Mouse (Mus musculus) stomach, embryonic 15.5 days (tissue): ENCODE results near the gene Rhod. TPM values are rescaled to one million over a fixed set of nuclear protein-coding genes. Genes with fewer than 3 reads are reported as not detected.
A peak's percentile ranks its signal among the peaks of the same experiment; 100 is the strongest.

Experiments
- ATAC-seq: fragments of 200-750 bp; cut with Nextera tagmentation; 2 replicates; pipeline ENCODE4 v1.8.0; 2017; ENCODE audit warnings: low read depth, moderate number of reproducible peaks, moderate TSS enrichment; ENCODE audit not compliant: insufficient read depth, low FRiP score
- H3K27ac ChIP-seq: fragments of 300-500 bp; sonication (generic); 2 replicates; pipeline ENCODE4 v1.5.1; 2015; ENCODE audit warnings: mild to moderate bottlenecking, inconsistent platforms
- H3K27me3 ChIP-seq: fragments of 300-500 bp; sonication (generic); replicated peaks from 2 replicates; pipeline ENCODE4 v1.6.1; 2015; ENCODE audit warnings: inconsistent platforms
- H3K36me3 ChIP-seq: fragments of 300-500 bp; sonication (generic); 2 replicates; pipeline ENCODE4 v1.6.1; 2015; ENCODE audit warnings: inconsistent platforms
- H3K4me1 ChIP-seq: fragments of 300-500 bp; sonication (generic); 2 replicates; pipeline ENCODE4 v1.6.1; 2015; ENCODE audit warnings: inconsistent platforms
- H3K4me2 ChIP-seq: fragments of 300-500 bp; sonication (generic); 2 replicates; pipeline ENCODE4 v1.6.1; 2015; ENCODE audit warnings: mild to moderate bottlenecking, inconsistent platforms
- H3K4me3 ChIP-seq: fragments of 300-500 bp; sonication (generic); replicated peaks from 2 replicates; pipeline ENCODE4 v1.5.1; 2015; ENCODE audit warnings: inconsistent platforms
- H3K9ac ChIP-seq: fragments of 300-500 bp; sonication (generic); 2 replicates; pipeline ENCODE4 v1.6.1; 2015; ENCODE audit warnings: inconsistent platforms
- H3K9me3 ChIP-seq: fragments of 300-500 bp; sonication (generic); 2 replicates; pipeline ENCODE4 v1.6.1; 2016; ENCODE audit warnings: inconsistent platforms
- WGBS: fragments of 180-500 bp; shearing (Covaris S2); methylation state at CpG from one replicate; pipeline ENCODE4 v1.1.7; 2015; 5-methylcytosine and 5-hydroxymethylcytosine counted together
- polyA plus RNA-seq: library from polyadenylated mRNA; unstranded; fragments of >200 nt; fragmentation: Nextera tagmentation; extraction: Ambion mirVana; gene quantifications from 2 replicates; pipeline ENCODE4 v1.2.1, GENCODE M21; 2015

Rhod gene
- polyA plus RNA-seq, result 24.1 and 32.0 TPM in 2 replicates

DNA sequence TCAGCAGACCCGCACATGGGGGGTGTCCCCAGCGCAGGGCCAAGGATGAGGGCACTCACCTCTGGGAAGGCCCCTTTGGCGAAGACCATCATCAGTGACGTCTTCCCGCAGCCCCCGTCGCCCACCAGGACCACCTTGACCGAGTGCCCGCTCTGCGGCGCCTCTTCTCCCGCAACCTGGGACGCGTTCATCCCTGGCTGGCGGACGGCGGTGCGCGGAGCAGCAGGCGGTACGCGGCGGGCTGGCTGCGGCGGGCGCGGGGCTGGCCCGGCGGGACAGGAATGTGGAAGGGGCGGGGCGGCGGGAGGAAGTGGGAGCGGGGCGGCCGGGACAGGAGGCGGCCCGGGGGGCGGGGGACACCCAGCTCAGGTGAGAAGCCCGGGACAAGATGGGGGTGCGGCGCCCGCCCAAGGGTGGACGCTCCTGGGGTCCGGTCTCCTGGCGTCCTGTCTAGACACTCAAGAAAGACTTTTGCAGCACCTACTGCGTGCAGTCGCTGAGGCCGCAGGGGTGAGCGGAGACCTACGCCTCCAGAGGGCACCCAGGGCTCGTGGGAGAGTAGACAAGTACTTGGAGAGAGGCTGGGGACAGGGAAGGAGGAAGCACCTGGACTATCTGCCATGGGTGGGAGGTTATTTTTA, at the start of gene Rhod:
Gene Rhod, minus strand, starts transcription at position 272 of the 641 bp plus-strand sequence.
- no peaks in the 10 kb centered on the region for H3K27me3 ChIP-seq
- H3K4me3 ChIP-seq, result peak within 1 kb of the TSS; percentile 76
- peak within 1 kb of the TSS; percentile 61 for H3K9ac ChIP-seq
- peaks cover 33% of the 10 kb centered on the region for H3K4me1 ChIP-seq
- H3K36me3 ChIP-seq, result no peaks in the 10 kb centered on the region
- under 1% methylated on average over 49 of the region's 51 CpGs for WGBS
- ATAC-seq, result peak; percentile 44; the same call in 1 of the 2 replicates
- H3K27ac ChIP-seq, result no peak within 1 kb of the TSS
- no peaks in the 10 kb centered on the region for H3K9me3 ChIP-seq
- peak within 1 kb of the TSS; percentile 91 for H3K4me2 ChIP-seq

DNA sequence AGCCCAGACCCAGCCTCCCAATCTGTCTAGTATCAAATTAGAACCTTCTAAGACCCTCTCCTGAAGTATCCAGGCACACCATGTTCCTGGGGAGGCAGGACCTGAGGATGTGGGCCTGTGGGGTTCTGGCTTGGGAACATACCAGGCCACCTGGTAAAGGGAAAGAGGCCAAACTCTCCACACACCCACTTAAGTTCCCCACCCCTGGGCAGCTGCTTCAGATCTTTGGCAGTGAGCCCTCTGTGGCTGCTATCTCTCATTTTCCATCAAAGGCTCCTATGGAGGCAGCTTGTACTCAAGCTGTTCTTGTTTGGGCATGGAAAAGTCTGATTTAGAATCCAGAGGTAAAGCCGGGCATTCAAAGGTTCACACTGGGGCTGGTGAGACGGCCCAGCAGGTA, 48.6 kb upstream of the Rhod start:
- Histone ChIP-seq H3K4me3 (no peak overlapping the region), H3K27ac (no peak overlapping the region), H3K27me3 (no peaks in the 10 kb centered on the region), H3K9me3 (no peaks in the 10 kb centered on the region), H3K9ac (no peak overlapping the region), H3K4me2 (no peak overlapping the region), H3K4me1 (0 out of 2 replicates have a peak, but pooled peaks cover 6% of the 10 kb centered on the region), H3K36me3 (no peaks in the 10 kb centered on the region)
- 85% methylated on average over 2 of the region's 2 CpGs for WGBS
- no peak for ATAC-seq

DNA sequence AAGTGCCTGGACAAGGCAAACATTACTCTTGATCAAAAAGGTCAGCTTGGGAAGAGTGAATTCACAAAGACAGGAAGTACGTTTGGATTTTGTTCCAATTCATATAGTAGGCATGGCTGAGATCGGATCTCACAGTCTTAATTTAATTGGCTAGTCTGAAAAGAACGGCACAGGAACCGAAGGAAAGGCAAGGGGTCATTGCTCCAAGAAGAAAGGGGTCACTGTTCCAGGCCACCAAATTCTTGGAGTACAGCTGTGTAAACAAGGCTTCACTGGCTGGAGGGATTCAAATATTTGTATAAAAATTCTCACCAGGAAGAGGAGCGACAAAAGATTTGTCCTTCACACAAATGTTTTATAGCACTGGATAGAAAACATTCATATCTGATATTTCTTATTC, 45.8 kb upstream of the Rhod start:
- Histone ChIP-seq H3K9me3 (no peaks in the 10 kb centered on the region), H3K4me1 (0 out of 2 replicates have a peak, but pooled peaks cover 6% of the 10 kb centered on the region), H3K4me3 (no peak overlapping the region), H3K4me2 (no peak overlapping the region), H3K27ac (no peak overlapping the region), H3K27me3 (no peaks in the 10 kb centered on the region), H3K36me3 (no peaks in the 10 kb centered on the region), H3K9ac (no peak overlapping the region)
- no peak for ATAC-seq
- WGBS, result 22% methylated on average over 5 of the region's 5 CpGs

DNA sequence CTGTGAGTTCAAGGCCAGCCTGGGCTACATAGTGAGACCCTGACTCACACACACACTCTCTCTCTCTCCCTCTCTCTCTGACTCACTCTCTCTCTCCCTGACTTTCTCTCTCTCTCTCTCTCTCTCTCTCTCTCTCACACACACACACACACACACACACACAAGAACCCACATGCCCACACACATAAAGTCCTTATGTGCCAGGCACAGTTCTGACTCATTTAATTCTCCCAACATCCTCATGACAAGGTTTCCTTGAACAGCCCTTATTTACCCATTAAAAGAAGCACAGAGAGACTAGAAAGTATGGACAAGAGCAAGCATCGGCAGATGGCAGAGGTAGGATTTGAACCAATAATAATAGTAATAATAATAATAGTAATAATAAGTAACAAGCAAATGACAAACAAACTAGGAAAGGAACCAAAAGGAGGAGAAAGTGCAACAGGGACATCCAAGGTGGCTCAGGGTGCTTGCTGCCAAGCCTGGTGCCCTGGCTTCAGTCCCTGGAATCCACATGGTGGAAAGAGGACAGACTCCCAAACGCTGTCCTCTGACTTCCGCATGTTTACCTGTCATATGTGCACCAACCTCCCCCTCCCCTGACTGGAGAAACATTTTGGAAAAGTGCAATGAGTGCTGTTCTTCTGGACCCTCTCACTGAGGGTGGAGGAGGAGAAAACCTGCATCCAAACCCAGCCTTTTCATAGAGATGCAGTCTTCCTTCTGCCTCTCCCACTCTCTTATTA, 43.1 kb upstream of the Rhod start:
- WGBS, result 78% methylated on average over 3 of the region's 3 CpGs
- H3K4me1 ChIP-seq, result peaks cover 1% of the 10 kb centered on the region; the same call in 1 of the 2 replicates
- no peak overlapping the region for H3K27ac ChIP-seq
- H3K27me3 ChIP-seq, result no peaks in the 10 kb centered on the region
- H3K9me3 ChIP-seq, result no peaks in the 10 kb centered on the region
- H3K9ac ChIP-seq, result no peak overlapping the region
- no peak for ATAC-seq
- H3K4me3 ChIP-seq, result no peak overlapping the region
- no peak overlapping the region for H3K4me2 ChIP-seq
- H3K36me3 ChIP-seq, result no peaks in the 10 kb centered on the region

DNA sequence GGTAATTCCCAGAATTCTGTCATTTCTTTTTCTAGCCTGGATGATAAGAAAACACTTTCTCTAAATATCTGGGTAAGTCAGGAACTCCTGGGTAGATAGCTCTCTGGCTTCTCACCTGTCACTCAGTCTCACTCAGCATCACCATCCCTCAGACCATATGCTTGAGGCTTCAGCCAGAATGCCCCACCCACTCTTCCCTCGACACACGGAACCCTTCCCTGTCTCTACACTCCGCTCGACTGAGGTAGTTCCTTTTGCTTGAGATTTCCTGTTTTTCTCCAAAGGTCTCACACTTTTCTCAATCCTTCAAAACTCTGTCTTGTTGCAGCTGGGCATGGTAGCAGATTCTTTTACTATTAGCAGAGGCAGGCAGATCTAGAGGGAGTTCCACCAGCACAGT, 42.1 kb upstream of the Rhod start:
- no peak for ATAC-seq
- Histone ChIP-seq H3K9ac (no peak overlapping the region), H3K4me1 (peaks cover 11% of the 10 kb centered on the region; the same call in 1 of the 2 replicates), H3K4me2 (no peak overlapping the region), H3K27ac (no peak overlapping the region), H3K9me3 (no peaks in the 10 kb centered on the region), H3K27me3 (peaks cover 6% of the 10 kb centered on the region; the same call in 1 of the 2 replicates), H3K36me3 (no peaks in the 10 kb centered on the region), H3K4me3 (no peak overlapping the region)
- WGBS, result 42% methylated on average over 4 of the region's 4 CpGs

DNA sequence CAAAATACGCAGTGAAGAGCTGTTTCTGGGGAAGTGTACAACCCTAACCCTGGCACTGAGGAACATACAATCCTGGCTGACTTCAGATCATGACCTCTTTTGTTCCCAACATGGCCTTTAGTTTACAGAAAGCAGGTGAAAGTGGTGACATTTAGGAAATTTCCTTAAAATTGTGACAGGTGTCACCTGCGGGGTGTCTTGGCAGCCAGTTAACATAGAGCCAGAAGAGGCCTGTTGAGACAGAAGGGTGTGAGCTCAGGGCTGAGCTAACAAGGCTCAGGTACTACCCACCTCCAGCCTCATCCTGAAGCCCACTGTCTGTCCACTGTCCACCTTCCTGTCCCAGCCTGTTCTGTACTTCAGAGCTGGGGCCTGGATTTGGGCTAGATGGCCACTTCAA, 40.8 kb upstream of the Rhod start:
- Histone ChIP-seq H3K27me3 (peaks cover 17% of the 10 kb centered on the region), H3K4me3 (no peak overlapping the region), H3K9me3 (no peaks in the 10 kb centered on the region), H3K36me3 (no peaks in the 10 kb centered on the region), H3K9ac (no peak overlapping the region), H3K4me1 (peaks cover 11% of the 10 kb centered on the region; the same call in 1 of the 2 replicates), H3K4me2 (no peak overlapping the region), H3K27ac (no peak overlapping the region)
- WGBS, result 93% methylated on average over 2 of the region's 2 CpGs
- no peak for ATAC-seq

DNA sequence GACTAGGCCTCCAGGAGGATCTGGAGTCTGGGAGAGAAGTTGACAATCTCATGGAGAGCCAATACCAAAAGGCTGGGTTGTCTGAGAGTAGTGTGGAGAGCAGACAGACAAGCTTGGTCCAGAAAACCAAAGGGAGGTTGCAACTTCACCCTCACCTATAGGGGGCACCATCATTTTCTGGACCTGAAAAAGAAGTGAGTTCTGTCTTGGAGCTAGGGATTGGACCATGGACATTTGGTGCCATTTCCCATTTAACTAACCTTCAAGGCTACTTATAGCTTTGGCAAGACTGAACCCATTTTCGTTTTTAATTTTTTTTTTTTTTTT, 38.9 kb upstream of the Rhod start:
- WGBS, result 8% methylated on average over 1 of the region's 1 CpGs
- no peak overlapping the region for H3K9ac ChIP-seq

DNA sequence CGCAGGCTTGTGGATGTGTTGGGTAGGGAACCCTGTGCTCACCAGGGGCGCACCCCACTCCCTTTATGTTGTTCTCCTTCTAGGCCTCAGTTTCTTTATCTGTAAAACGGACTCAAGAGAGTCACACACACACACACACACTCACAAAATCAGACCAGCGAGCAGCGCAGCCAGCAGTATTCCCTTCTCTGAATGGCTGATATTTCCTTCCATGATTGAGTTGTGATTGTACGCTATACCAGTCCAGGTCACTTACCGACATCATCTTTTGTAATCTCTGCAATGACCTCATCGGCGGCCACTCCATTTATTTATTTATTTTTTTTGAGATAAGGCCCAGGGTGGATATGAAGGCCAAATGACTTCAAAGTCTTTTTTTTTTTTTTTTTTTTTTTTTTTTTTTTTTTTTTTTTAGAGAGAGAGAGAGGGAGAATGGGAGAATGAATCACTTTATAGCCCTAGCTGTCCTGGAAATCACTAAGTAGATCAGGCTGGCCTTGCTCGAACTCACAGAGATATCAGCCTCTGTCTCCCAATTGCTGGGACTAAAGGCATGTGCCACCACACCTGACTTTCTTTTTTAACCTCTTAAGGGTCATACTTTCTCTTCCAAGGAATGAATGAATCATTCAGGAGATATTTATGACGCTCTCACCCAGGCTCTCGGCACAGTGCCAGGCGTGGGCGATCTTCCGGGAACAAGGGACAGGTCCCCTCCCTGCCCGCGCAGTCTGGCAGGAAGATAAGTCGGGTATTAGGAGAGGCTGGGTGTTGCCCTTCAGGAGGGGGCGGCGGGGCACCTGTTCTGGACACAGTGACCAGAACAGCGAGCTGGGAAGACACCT, 38.3 kb upstream of the Rhod start, which contains the start of gene Syt12:
Gene Syt12, minus strand, starts transcription at position 103 of the 845 bp plus-strand sequence.
- no peaks in the 10 kb centered on the region for H3K9me3 ChIP-seq
- H3K4me3 ChIP-seq, result peak within 1 kb of the TSS; percentile 52
- 20% methylated on average over 21 of the region's 21 CpGs for WGBS
- peak within 1 kb of the TSS; percentile 45 for H3K9ac ChIP-seq
- 0 out of 2 replicates have a peak, but pooled peaks have one; percentile 28 for ATAC-seq
- peaks cover 23% of the 10 kb centered on the region for H3K27me3 ChIP-seq
- no peaks in the 10 kb centered on the region for H3K36me3 ChIP-seq
- no peak within 1 kb of the TSS for H3K27ac ChIP-seq
- peaks cover 11% of the 10 kb centered on the region; the same call in 1 of the 2 replicates for H3K4me1 ChIP-seq
- peak within 1 kb of the TSS; percentile 99 for H3K4me2 ChIP-seq

More for the DNA sequence above, 38.9 kb upstream of the Rhod start:
- H3K4me2 ChIP-seq, result no peak overlapping the region; the same call in 1 of the 2 replicates
- H3K36me3 ChIP-seq, result no peaks in the 10 kb centered on the region
- H3K4me1 ChIP-seq, result peaks cover 11% of the 10 kb centered on the region; the same call in 1 of the 2 replicates
- H3K27me3 ChIP-seq, result peaks cover 23% of the 10 kb centered on the region
- no peaks in the 10 kb centered on the region for H3K9me3 ChIP-seq
- no peak overlapping the region for H3K27ac ChIP-seq
- ATAC-seq, result no peak
- H3K4me3 ChIP-seq, result no peak overlapping the region

DNA sequence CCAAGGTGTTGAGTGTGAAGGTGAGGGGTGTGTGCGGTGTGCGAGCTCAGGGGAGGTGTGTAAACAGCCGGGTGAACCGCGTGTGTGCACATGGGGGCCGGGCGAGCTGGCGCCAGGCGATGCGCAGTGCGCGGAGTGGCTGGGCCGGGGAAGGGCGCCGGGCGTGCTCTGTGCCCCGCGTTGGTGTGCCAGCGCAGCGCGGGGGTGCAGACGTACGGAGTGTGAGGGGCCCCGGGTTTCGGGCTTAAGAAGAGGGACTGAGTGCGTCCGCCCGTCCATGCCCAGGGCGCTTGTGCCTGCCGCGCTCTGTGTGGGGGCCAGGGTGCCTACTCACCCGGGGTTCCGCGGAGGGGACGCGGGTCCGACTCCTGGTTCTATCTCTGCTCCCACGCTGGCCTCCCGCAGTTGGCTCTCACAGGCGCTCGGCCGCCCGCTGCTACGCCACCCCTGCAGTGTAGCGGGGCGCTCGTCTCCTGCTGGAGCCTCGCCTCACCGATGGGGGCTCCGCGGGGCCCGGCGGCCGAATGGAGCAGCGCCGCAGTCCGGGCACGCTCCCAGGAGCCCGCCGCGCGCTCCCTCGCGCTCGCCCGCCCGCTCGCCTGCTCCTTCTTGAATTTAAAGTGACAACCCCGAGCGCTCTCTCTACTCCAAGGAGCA, 37.5 kb upstream of the Rhod start:
- Histone ChIP-seq H3K9me3 (no peaks in the 10 kb centered on the region), H3K36me3 (no peaks in the 10 kb centered on the region), H3K4me1 (peaks cover 11% of the 10 kb centered on the region; the same call in 1 of the 2 replicates), H3K4me2 (peak overlapping the region; percentile 99), H3K27me3 (peaks cover 23% of the 10 kb centered on the region), H3K27ac (no peak overlapping the region), H3K9ac (peak overlapping the region; percentile 45), H3K4me3 (peak overlapping the region; percentile 52)
- peak; percentile 48 for ATAC-seq
- under 1% methylated on average over 68 of the region's 70 CpGs for WGBS

DNA sequence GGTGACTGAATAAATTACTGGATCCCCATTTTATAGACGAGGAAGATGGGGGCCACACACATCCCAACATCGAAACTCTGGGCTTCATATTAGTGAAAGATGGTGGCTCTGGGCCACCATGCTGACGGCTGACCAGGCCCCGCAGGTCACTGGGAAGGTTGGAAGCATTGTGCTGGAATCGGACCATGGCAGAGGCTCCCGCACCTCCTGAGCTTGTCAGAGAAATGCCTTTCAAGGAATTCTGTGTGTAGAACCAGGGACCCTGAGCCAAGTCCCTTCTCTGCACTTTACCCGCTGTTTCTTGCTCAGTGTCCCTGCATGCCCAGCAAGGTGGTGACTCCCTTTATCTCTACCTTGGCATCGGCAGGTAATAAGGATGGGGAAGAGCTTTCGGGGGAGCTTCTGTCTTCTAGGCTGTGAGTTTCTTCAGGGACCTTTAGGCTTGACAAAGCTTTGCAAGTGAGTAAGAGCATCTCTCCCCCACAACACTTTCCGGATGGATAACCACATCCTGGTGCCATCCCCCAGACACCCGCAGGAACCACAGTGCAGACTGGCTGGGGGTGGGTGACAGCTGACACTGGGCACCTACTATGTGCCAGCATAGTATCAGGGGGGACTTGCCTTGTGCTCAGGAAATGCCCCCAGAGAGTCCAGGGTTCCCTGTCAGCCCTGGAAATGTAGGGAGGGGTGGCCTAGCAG, 36.1 kb upstream of the Rhod start:
- H3K9ac ChIP-seq, result no peak overlapping the region
- no peak overlapping the region for H3K27ac ChIP-seq
- 77% methylated on average over 11 of the region's 11 CpGs for WGBS
- peaks cover 11% of the 10 kb centered on the region; the same call in 1 of the 2 replicates for H3K4me1 ChIP-seq
- H3K27me3 ChIP-seq, result peaks cover 23% of the 10 kb centered on the region
- no peak for ATAC-seq
- H3K36me3 ChIP-seq, result no peaks in the 10 kb centered on the region
- no peak overlapping the region for H3K4me2 ChIP-seq
- H3K9me3 ChIP-seq, result no peaks in the 10 kb centered on the region
- H3K4me3 ChIP-seq, result no peak overlapping the region

DNA sequence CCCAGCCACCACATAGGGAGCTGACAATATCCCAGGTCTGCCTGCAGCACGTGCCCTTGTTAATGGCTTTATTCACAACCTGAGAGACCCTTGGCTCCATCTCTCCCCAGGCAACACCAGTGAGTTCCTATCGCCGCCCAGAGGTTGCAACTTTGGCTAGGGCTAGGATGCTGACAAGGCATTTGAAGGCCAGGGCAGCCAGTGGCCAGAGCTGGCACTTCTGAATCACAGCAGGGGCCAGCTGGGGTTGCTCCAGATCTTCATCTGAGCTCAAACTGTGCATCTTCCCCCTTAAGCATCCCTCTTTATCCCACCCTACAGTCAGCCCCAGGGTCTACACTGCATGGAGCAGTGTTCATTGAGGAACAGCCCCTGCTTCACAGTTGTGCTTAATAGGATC, 35.5 kb upstream of the Rhod start:
- Histone ChIP-seq H3K4me2 (no peak overlapping the region), H3K9ac (no peak overlapping the region), H3K9me3 (no peaks in the 10 kb centered on the region), H3K36me3 (no peaks in the 10 kb centered on the region), H3K27me3 (peaks cover 23% of the 10 kb centered on the region), H3K4me3 (no peak overlapping the region), H3K27ac (no peak overlapping the region), H3K4me1 (peaks cover 11% of the 10 kb centered on the region; the same call in 1 of the 2 replicates)
- no peak for ATAC-seq
- 63% methylated on average over 3 of the region's 3 CpGs for WGBS
